Mouse (Mus musculus) olfactory bulb, adult 2 months (tissue): ENCODE measurements around the gene Adcy9.

ENCODE experiments used
- CTCF ChIP-seq: fragments of 200-500 bp; IDR thresholded peaks from 2 replicates; pipeline ENCODE4 v1.5.1; 2012; ENCODE audit warnings: low read depth, mild to moderate bottlenecking, low read length, moderate library complexity; ENCODE audit not compliant: insufficient read depth
- POLR2A ChIP-seq: fragments of 200-500 bp; IDR thresholded peaks from 2 replicates; pipeline ENCODE4 v1.6.1; 2012; ENCODE audit warnings: mild to moderate bottlenecking, low read depth, low read length, moderate library complexity; ENCODE audit not compliant: insufficient read depth

GRCm38 (mm10) chr16:4293259-4293658 lies 127.0 kb downstream of the Adcy9 start:
- TF ChIP-seq CTCF (no peak), POLR2A (no peak)
